Mouse (Mus musculus): ENCODE data around the gene Dock1. TPM values are rescaled to one million over a fixed set of nuclear protein-coding genes. Genes with fewer than 3 reads are reported as not detected.

Dock1 gene
- total and polyA plus RNA-seq, 2 experiments from 2014 or later, result 8.0 to 15.2 TPM

GRCm38 (mm10) chr7:134765130-134765529, 94.7 kb downstream of the Dock1 start:
- H3K9me3 ChIP-seq (ENCODE audit: low read length), result no peaks in the 10 kb centered on the region
- H3K4me1 ChIP-seq (ENCODE audit: insufficient read depth, low read length), result no peaks in the 10 kb centered on the region
- no peaks in the 10 kb centered on the region for H3K27me3 ChIP-seq (ENCODE audit: insufficient read depth, low read length)
- H3K27ac ChIP-seq, result no peak overlapping the region
- no peak overlapping the region for H3K4me3 ChIP-seq (ENCODE audit: low read length)
- no peak for DNase-seq (ENCODE audit: low spot score)
- TF ChIP-seq CTCF (IDR thresholded peaks at IDR 0.05; ENCODE audit: low read depth), result no peak
- no peaks in the 10 kb centered on the region for H3K36me3 ChIP-seq (ENCODE audit: insufficient read depth, low read length)
- WGBS, result 81% methylated on average over 13 of the region's 13 CpGs
- ATAC-seq, result no peak
- H3K9ac ChIP-seq (replicated peaks; ENCODE audit: low read length), result no peak overlapping the region
- no peak overlapping the region for H3K4me2 ChIP-seq (ENCODE audit: low read depth, low read length)

- no peak overlapping the region for H3K4me3 ChIP-seq (ENCODE audit: low read length)
- WGBS, result 93% methylated on average over 9 of the region's 9 CpGs
- no peaks in the 10 kb centered on the region; the same call in 1 of the 2 replicates for H3K36me3 ChIP-seq (ENCODE audit: insufficient read depth, low read length)
- H3K27ac ChIP-seq, result no peak overlapping the region
- ATAC-seq (no peak), DNase-seq (ENCODE audit: low spot score) (no peak)
- H3K9me3 ChIP-seq (ENCODE audit: low read length), result no peaks in the 10 kb centered on the region
- TF ChIP-seq CTCF (IDR thresholded peaks at IDR 0.05; ENCODE audit: low read depth), result no peak
- H3K27me3 ChIP-seq (ENCODE audit: insufficient read depth, low read length), result no peaks in the 10 kb centered on the region
- H3K4me1 ChIP-seq (ENCODE audit: insufficient read depth, low read length), result no peaks in the 10 kb centered on the region
- H3K9ac ChIP-seq (replicated peaks; ENCODE audit: low read length), result no peak overlapping the region
- H3K4me2 ChIP-seq (ENCODE audit: low read depth, low read length), result no peak overlapping the region
Measured at GRCm38 (mm10) chr7:134771314-134771713, 100.9 kb downstream of the Dock1 start.

- DNase-seq (ENCODE audit: low spot score) (no peak), ATAC-seq (no peak)
- no peaks in the 10 kb centered on the region for H3K9me3 ChIP-seq (ENCODE audit: low read length)
- WGBS, result 88% methylated on average over 7 of the region's 7 CpGs
- no peak for TF ChIP-seq CTCF (IDR thresholded peaks at IDR 0.05; ENCODE audit: low read depth)
- H3K4me1 ChIP-seq (ENCODE audit: insufficient read depth, low read length), result no peaks in the 10 kb centered on the region
- no peak overlapping the region for H3K9ac ChIP-seq (replicated peaks; ENCODE audit: low read length)
- H3K4me3 ChIP-seq (ENCODE audit: low read length), result no peak overlapping the region
- no peaks in the 10 kb centered on the region for H3K27me3 ChIP-seq (ENCODE audit: insufficient read depth, low read length)
- H3K36me3 ChIP-seq (ENCODE audit: insufficient read depth, low read length), result no peaks in the 10 kb centered on the region; the same call in 1 of the 2 replicates
- H3K4me2 ChIP-seq (ENCODE audit: low read depth, low read length), result no peak overlapping the region
- no peak overlapping the region for H3K27ac ChIP-seq
Measured at GRCm38 (mm10) chr7:134772363-134772762, 101.9 kb downstream of the Dock1 start.

- ATAC-seq (0 out of 2 replicates have a peak, but pooled peaks have one; percentile 38), DNase-seq (ENCODE audit: low spot score) (no peak)
- no peaks in the 10 kb centered on the region; the same call in 1 of the 2 replicates for H3K36me3 ChIP-seq (ENCODE audit: insufficient read depth, low read length)
- no peaks in the 10 kb centered on the region for H3K27me3 ChIP-seq (ENCODE audit: insufficient read depth, low read length)
- H3K4me3 ChIP-seq (ENCODE audit: low read length), result no peak overlapping the region
- H3K27ac ChIP-seq, result no peak overlapping the region; the same call in 1 of the 2 replicates
- no peaks in the 10 kb centered on the region for H3K4me1 ChIP-seq (ENCODE audit: insufficient read depth, low read length)
- WGBS, result 67% methylated on average over 15 of the region's 15 CpGs
- no peak overlapping the region for H3K4me2 ChIP-seq (ENCODE audit: low read depth, low read length)
- no peaks in the 10 kb centered on the region for H3K9me3 ChIP-seq (ENCODE audit: low read length)
- H3K9ac ChIP-seq (replicated peaks; ENCODE audit: low read length), result no peak overlapping the region
- no peak for TF ChIP-seq CTCF (IDR thresholded peaks at IDR 0.05; ENCODE audit: low read depth)
Measured at GRCm38 (mm10) chr7:134772867-134773590, 102.6 kb downstream of the Dock1 start.

GRCm38 (mm10) chr7:134773761-134774415, 103.4 kb downstream of the Dock1 start:
- Histone ChIP-seq H3K36me3 (ENCODE audit: insufficient read depth, low read length) (no peaks in the 10 kb centered on the region; the same call in 1 of the 2 replicates), H3K27me3 (ENCODE audit: insufficient read depth, low read length) (no peaks in the 10 kb centered on the region), H3K4me1 (ENCODE audit: insufficient read depth, low read length) (no peaks in the 10 kb centered on the region; the same call in 1 of the 2 replicates), H3K9ac (replicated peaks; ENCODE audit: low read length) (no peak overlapping the region), H3K4me2 (ENCODE audit: low read depth, low read length) (no peak overlapping the region), H3K9me3 (ENCODE audit: low read length) (no peaks in the 10 kb centered on the region), H3K4me3 (ENCODE audit: low read length) (no peak overlapping the region), H3K27ac (peak overlapping the region; percentile 32)
- no peak for TF ChIP-seq CTCF (IDR thresholded peaks at IDR 0.05; ENCODE audit: low read depth)
- no peak for DNase-seq (ENCODE audit: low spot score)
- 60% methylated on average over 6 of the region's 6 CpGs for WGBS
- ATAC-seq, result 0 out of 2 replicates have a peak, but pooled peaks have one; percentile 6

GRCm38 (mm10) chr7:134774468-134775162, 104.2 kb downstream of the Dock1 start:
- Histone ChIP-seq H3K4me3 (ENCODE audit: low read length) (no peak overlapping the region), H3K4me1 (ENCODE audit: insufficient read depth, low read length) (no peaks in the 10 kb centered on the region; the same call in 1 of the 2 replicates), H3K36me3 (ENCODE audit: insufficient read depth, low read length) (no peaks in the 10 kb centered on the region; the same call in 1 of the 2 replicates), H3K27ac (peak overlapping the region; percentile 32), H3K27me3 (ENCODE audit: insufficient read depth, low read length) (no peaks in the 10 kb centered on the region), H3K9me3 (ENCODE audit: low read length) (no peaks in the 10 kb centered on the region), H3K4me2 (ENCODE audit: low read depth, low read length) (no peak overlapping the region), H3K9ac (replicated peaks; ENCODE audit: low read length) (no peak overlapping the region)
- peak; percentile 59 for ATAC-seq
- peak; percentile 79 for DNase-seq (ENCODE audit: low spot score)
- 47% methylated on average over 6 of the region's 6 CpGs for WGBS
- TF ChIP-seq CTCF (IDR thresholded peaks at IDR 0.05; ENCODE audit: low read depth), result no peak

All from hindbrain, postnatal 0 days (tissue).